Comparison of ENCODE assay signal across 33 mouse cellular contexts in genomic region chr12:53843626-53844025, GRCm38 (mm10).
A peak's percentile ranks its signal among the peaks of the same experiment; 100 is the strongest.
DNase-seq lines count a peak whose midpoint lies in the region; ATAC-seq lines count a peak whose summit lies in the region.
"Had no signal": no experiment of that assay in that cellular context is flagged by ENCODE, and none has a peak within 500 bp of the region (broad histone marks: within the 10 kb centered on the region; RNA-seq: fewer than 3 reads in every experiment).

No protein-coding gene starts in this region.

- H3K36me3 ChIP-seq in embryonic facial prominence, embryonic 14.5 days (ENCODE audit: control insufficient read depth, insufficient read depth, low read length) = no peaks in the 10 kb centered on the region
- no peaks in the 10 kb centered on the region for H3K36me3 ChIP-seq in embryonic facial prominence, embryonic 10.5 days (replicated peaks)
- no peaks in the 10 kb centered on the region for H3K36me3 ChIP-seq in hindbrain, embryonic 14.5 days (replicated peaks; ENCODE audit: control insufficient read depth, insufficient read depth)
- no peaks in the 10 kb centered on the region for H3K36me3 ChIP-seq in hindbrain, embryonic 16.5 days (ENCODE audit: control insufficient read depth, insufficient read depth, low read length)
- no peaks in the 10 kb centered on the region for H3K36me3 ChIP-seq in limb, embryonic 12.5 days
- H3K36me3 ChIP-seq in limb, embryonic 10.5 days = no peaks in the 10 kb centered on the region
- H3K36me3 ChIP-seq in limb, embryonic 13.5 days = no peaks in the 10 kb centered on the region
- H3K36me3 ChIP-seq: embryonic facial prominence, embryonic 13.5 days; forebrain, embryonic 12.5 days; G1E; heart, embryonic 12.5 days; intestine, embryonic 15.5 days; limb, embryonic 15.5 days; liver, embryonic 13.5 days; midbrain, embryonic 12.5 days had no signal

- no peak overlapping the region for H3K4me2 ChIP-seq in embryonic facial prominence, embryonic 14.5 days (ENCODE audit: low read depth, low read length)
- H3K4me2 ChIP-seq in hindbrain, embryonic 14.5 days (replicated peaks) = no peak overlapping the region
- no peak overlapping the region for H3K4me2 ChIP-seq in hindbrain, embryonic 16.5 days (ENCODE audit: low read length)
- no peak overlapping the region for H3K4me2 ChIP-seq in limb, embryonic 12.5 days
- no peak overlapping the region for H3K4me2 ChIP-seq in limb, embryonic 13.5 days (replicated peaks)
- H3K4me2 ChIP-seq: embryonic facial prominence, embryonic 13.5 days; forebrain, embryonic 12.5 days; heart, embryonic 12.5 days; intestine, embryonic 15.5 days; limb, embryonic 15.5 days; liver, embryonic 13.5 days; midbrain, embryonic 12.5 days had no signal

- H3K9me3 ChIP-seq in embryonic facial prominence, embryonic 14.5 days (ENCODE audit: control insufficient read depth, low read length) = no peaks in the 10 kb centered on the region
- H3K9me3 ChIP-seq in embryonic facial prominence, embryonic 10.5 days = no peaks in the 10 kb centered on the region
- no peaks in the 10 kb centered on the region for H3K9me3 ChIP-seq in hindbrain, embryonic 14.5 days (ENCODE audit: control insufficient read depth, low read length)
- H3K9me3 ChIP-seq in hindbrain, embryonic 16.5 days (ENCODE audit: control insufficient read depth, low read length) = no peaks in the 10 kb centered on the region
- no peaks in the 10 kb centered on the region for H3K9me3 ChIP-seq in limb, embryonic 12.5 days
- H3K9me3 ChIP-seq in limb, embryonic 10.5 days (replicated peaks) = no peaks in the 10 kb centered on the region
- no peaks in the 10 kb centered on the region for H3K9me3 ChIP-seq in limb, embryonic 13.5 days
- H3K9me3 ChIP-seq: embryonic facial prominence, embryonic 13.5 days; forebrain, embryonic 12.5 days; heart, embryonic 12.5 days; intestine, embryonic 15.5 days; limb, embryonic 15.5 days; liver, embryonic 13.5 days; midbrain, embryonic 12.5 days had no signal

- 0 out of 2 replicates have a peak overlapping the region, but pooled peaks have one; percentile 28 for H3K27ac ChIP-seq in embryonic facial prominence, embryonic 14.5 days (replicated peaks; ENCODE audit: low read depth, low read length)
- no peak overlapping the region for H3K27ac ChIP-seq in embryonic facial prominence, embryonic 10.5 days (replicated peaks)
- H3K27ac ChIP-seq in hindbrain, embryonic 14.5 days = no peak overlapping the region
- no peak overlapping the region for H3K27ac ChIP-seq in hindbrain, embryonic 16.5 days (ENCODE audit: low read depth, low read length)
- peak overlapping the region; percentile 57; the same call in 1 of the 2 replicates for H3K27ac ChIP-seq in limb, embryonic 12.5 days
- H3K27ac ChIP-seq in limb, embryonic 10.5 days = no peak overlapping the region; the same call in 1 of the 2 replicates
- peak overlapping the region; percentile 39; the same call in 1 of the 2 replicates for H3K27ac ChIP-seq in limb, embryonic 13.5 days
- H3K27ac ChIP-seq: embryonic facial prominence, embryonic 13.5 days; forebrain, embryonic 12.5 days; heart, adult 2 months; intestine, embryonic 15.5 days; limb, embryonic 15.5 days; liver, embryonic 13.5 days; midbrain, embryonic 12.5 days; stomach, postnatal 0 days had no signal

- H3K4me3 ChIP-seq in embryonic facial prominence, embryonic 14.5 days (ENCODE audit: low read depth, low read length) = no peak overlapping the region
- no peak overlapping the region for H3K4me3 ChIP-seq in embryonic facial prominence, embryonic 10.5 days
- no peak overlapping the region for H3K4me3 ChIP-seq in hindbrain, embryonic 14.5 days (replicated peaks; ENCODE audit: low read length)
- no peak overlapping the region for H3K4me3 ChIP-seq in hindbrain, embryonic 16.5 days (ENCODE audit: low read length)
- H3K4me3 ChIP-seq in limb, embryonic 12.5 days (replicated peaks) = no peak overlapping the region
- H3K4me3 ChIP-seq in limb, embryonic 10.5 days = no peak overlapping the region
- H3K4me3 ChIP-seq in limb, embryonic 13.5 days = no peak overlapping the region
- H3K4me3 ChIP-seq: embryonic facial prominence, embryonic 13.5 days; erythroblast, embryonic 14.5 days; forebrain, embryonic 12.5 days; heart, adult 2 months; heart, embryonic 12.5 days; intestine, embryonic 15.5 days; limb, embryonic 15.5 days; liver, embryonic 13.5 days; megakaryocyte, embryonic 14.5 days; midbrain, embryonic 12.5 days had no signal

- H3K9ac ChIP-seq in embryonic facial prominence, embryonic 14.5 days (ENCODE audit: low read depth, low read length) = no peak overlapping the region
- H3K9ac ChIP-seq in hindbrain, embryonic 14.5 days = no peak overlapping the region
- H3K9ac ChIP-seq in hindbrain, embryonic 16.5 days (ENCODE audit: low read depth, low read length) = no peak overlapping the region
- no peak overlapping the region for H3K9ac ChIP-seq in limb, embryonic 12.5 days (replicated peaks)
- H3K9ac ChIP-seq in limb, embryonic 13.5 days = no peak overlapping the region
- H3K9ac ChIP-seq: embryonic facial prominence, embryonic 13.5 days; forebrain, embryonic 12.5 days; heart, embryonic 12.5 days; intestine, embryonic 15.5 days; limb, embryonic 15.5 days; liver, embryonic 13.5 days; midbrain, embryonic 12.5 days had no signal

- H3K27me3 ChIP-seq in embryonic facial prominence, embryonic 14.5 days (replicated peaks; ENCODE audit: control insufficient read depth, insufficient read depth, low read length) = no peaks in the 10 kb centered on the region; the same call in 1 of the 2 replicates
- H3K27me3 ChIP-seq in embryonic facial prominence, embryonic 10.5 days (replicated peaks; ENCODE audit: low read depth, poor library complexity, severe bottlenecking) = no peaks in the 10 kb centered on the region; the same call in 1 of the 2 replicates
- H3K27me3 ChIP-seq in hindbrain, embryonic 14.5 days (ENCODE audit: control insufficient read depth, insufficient read depth, low read length) = no peaks in the 10 kb centered on the region
- no peaks in the 10 kb centered on the region for H3K27me3 ChIP-seq in hindbrain, embryonic 16.5 days (replicated peaks; ENCODE audit: control insufficient read depth, insufficient read depth, low read length)
- H3K27me3 ChIP-seq in limb, embryonic 12.5 days = no peaks in the 10 kb centered on the region
- no peaks in the 10 kb centered on the region; the same call in 1 of the 2 replicates for H3K27me3 ChIP-seq in limb, embryonic 10.5 days (ENCODE audit: low read depth, poor library complexity, severe bottlenecking)
- no peaks in the 10 kb centered on the region for H3K27me3 ChIP-seq in limb, embryonic 13.5 days
- H3K27me3 ChIP-seq: embryonic facial prominence, embryonic 13.5 days; forebrain, embryonic 12.5 days; heart, embryonic 12.5 days; intestine, embryonic 15.5 days; limb, embryonic 15.5 days; liver, embryonic 13.5 days; megakaryocyte, embryonic 14.5 days; midbrain, embryonic 12.5 days had no signal

- no peak for DNase-seq in embryonic facial prominence, embryonic 14.5 days (ENCODE audit: low spot score)
- DNase-seq in embryonic facial prominence, embryonic 10.5 days (ENCODE audit: low spot score) = no peak
- no peak for DNase-seq in hindbrain, embryonic 14.5 days (ENCODE audit: low spot score)
- no peak for DNase-seq in limb, embryonic 10.5 days (ENCODE audit: low spot score)
- DNase-seq: adrenal gland, adult 8-10 months; cerebellum, adult 11-12 months; cerebellum, adult 9-11 months; embryo, embryonic 11 days; gastrocnemius, postnatal 25 days; heart, adult 2 months; kidney, adult 2 months; kidney, postnatal 36 days; layer of hippocampus, postnatal 36 days; liver, embryonic 13.5 days; lung, adult 18-20 months; lung, postnatal 4 days; right cerebral cortex, postnatal 4 days; thymus, adult 18-20 months; thymus, postnatal 25 days had no signal

- ATAC-seq in embryonic facial prominence, embryonic 14.5 days (ENCODE audit: low read depth) = no peak
- peak; percentile 24; the same call in 1 of the 2 replicates for ATAC-seq in hindbrain, embryonic 14.5 days (ENCODE audit: low FRiP score)
- no peak for ATAC-seq in hindbrain, embryonic 16.5 days
- no peak for ATAC-seq in limb, embryonic 12.5 days (ENCODE audit: insufficient number of reproducible peaks, insufficient read depth, low FRiP score, low TSS enrichment, low read depth)
- ATAC-seq in limb, embryonic 13.5 days (ENCODE audit: low FRiP score, low read depth) = 0 out of 2 replicates have a peak, but pooled peaks have one; percentile 14
- ATAC-seq: intestine, embryonic 15.5 days; lung, postnatal 0 days had no signal

- 45% methylated on average over 3 of the region's 3 CpGs for WGBS in embryonic facial prominence, embryonic 14.5 days
- WGBS in embryonic facial prominence, embryonic 10.5 days = 60% methylated on average over 3 of the region's 3 CpGs
- WGBS in hindbrain, embryonic 14.5 days = 31% methylated on average over 3 of the region's 3 CpGs
- 31% methylated on average over 3 of the region's 3 CpGs for WGBS in hindbrain, embryonic 16.5 days
- 38% methylated on average over 3 of the region's 3 CpGs for WGBS in limb, embryonic 12.5 days
- WGBS in limb, embryonic 10.5 days = 57% methylated on average over 3 of the region's 3 CpGs
- 34% methylated on average over 3 of the region's 3 CpGs for WGBS in limb, embryonic 13.5 days

- peaks cover 17% of the 10 kb centered on the region for H3K4me1 ChIP-seq in embryonic facial prominence, embryonic 14.5 days (ENCODE audit: control insufficient read depth, insufficient read depth, low read length)
- H3K4me1 ChIP-seq in embryonic facial prominence, embryonic 10.5 days = peaks cover 12% of the 10 kb centered on the region
- peaks cover 20% of the 10 kb centered on the region for H3K4me1 ChIP-seq in hindbrain, embryonic 14.5 days (replicated peaks; ENCODE audit: control insufficient read depth, insufficient read depth, low read length)
- peaks cover 4% of the 10 kb centered on the region for H3K4me1 ChIP-seq in hindbrain, embryonic 16.5 days (ENCODE audit: control insufficient read depth, insufficient read depth, low read depth, low read length)
- H3K4me1 ChIP-seq in limb, embryonic 12.5 days (replicated peaks) = peaks cover 43% of the 10 kb centered on the region
- H3K4me1 ChIP-seq in limb, embryonic 10.5 days = peaks cover 23% of the 10 kb centered on the region
- H3K4me1 ChIP-seq in limb, embryonic 13.5 days = peaks cover 64% of the 10 kb centered on the region
- H3K4me1 ChIP-seq: megakaryocyte, embryonic 14.5 days had no signal

Comparison
In these comparisons a context has a peak if more than half of its experiments do, and no peak if none do; other contexts are left out.
1. ATAC-seq: peak in hindbrain, embryonic 14.5 days (single experiment) and limb, embryonic 13.5 days (single experiment); none in embryonic facial prominence, embryonic 14.5 days (single experiment), hindbrain, embryonic 16.5 days (single experiment) and limb, embryonic 12.5 days (single experiment).
2. H3K27ac ChIP-seq: peak in embryonic facial prominence, embryonic 14.5 days (single experiment), limb, embryonic 12.5 days (single experiment) and limb, embryonic 13.5 days (single experiment); none in embryonic facial prominence, embryonic 10.5 days (single experiment), hindbrain, embryonic 14.5 days (single experiment), hindbrain, embryonic 16.5 days (single experiment) and limb, embryonic 10.5 days (single experiment).